9 mouse cellular contexts compared by ENCODE assay signal in the genomic region with DNA sequence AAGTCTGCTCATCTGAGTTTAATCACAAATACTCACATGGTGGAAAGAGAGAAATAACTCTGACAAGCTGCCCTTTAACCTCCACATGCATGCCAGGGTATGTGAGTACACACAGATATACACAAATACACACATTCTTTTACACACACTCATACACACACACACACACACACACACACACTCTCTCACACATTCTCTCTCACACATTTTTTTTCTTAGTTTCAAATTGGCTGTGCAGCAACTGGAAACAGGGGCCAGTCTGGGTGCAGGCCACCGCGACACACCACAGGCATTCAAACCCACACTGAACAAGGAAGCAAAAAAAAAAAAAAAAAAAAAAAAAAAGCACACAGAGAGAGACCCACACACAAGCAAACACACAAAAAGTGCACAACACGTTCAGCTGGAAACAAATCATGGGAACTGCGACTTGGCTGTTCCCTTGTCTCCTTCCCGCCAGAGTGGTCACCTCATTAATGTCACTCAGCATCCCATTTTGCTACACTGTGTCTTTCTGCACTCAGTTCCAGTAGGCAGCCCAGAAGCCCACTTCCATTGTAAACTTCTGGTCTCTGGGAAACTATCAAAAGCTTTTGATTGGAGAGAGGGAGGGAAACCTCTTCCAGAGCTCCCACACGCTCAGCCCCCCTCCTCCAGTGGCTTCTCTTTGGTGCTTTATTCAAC. TPM values are rescaled to one million over a fixed set of nuclear protein-coding genes. Genes with fewer than 3 reads are reported as not detected.
DNase-seq lines count a peak whose midpoint lies in the region; ATAC-seq and TF ChIP-seq lines count a peak whose summit lies in the region.
"Had no signal": no experiment of that assay in that cellular context is flagged by ENCODE, and none has a peak within 500 bp of the region (broad histone marks: within the 10 kb centered on the region; RNA-seq: fewer than 3 reads in every experiment).

No protein-coding gene starts in this region.

- no peak overlapping the region for H3K9ac ChIP-seq in heart, embryonic 13.5 days
- H3K9ac ChIP-seq in CH12.LX (ENCODE audit: insufficient read depth, low read depth), result no peak overlapping the region
- no peak overlapping the region for H3K9ac ChIP-seq in forebrain, embryonic 14.5 days (ENCODE audit: low read length)
- H3K9ac ChIP-seq in midbrain, embryonic 11.5 days (ENCODE audit: low read length), result peak overlapping the region; percentile 22; the same call in 1 of the 2 replicates
- H3K9ac ChIP-seq: liver, embryonic 14.5 days had no signal

- TF ChIP-seq POLR2A in CH12.LX (IDR thresholded peaks at IDR 0.05; ENCODE audit: low read depth, low read length), result no peak

- H3K36me3 ChIP-seq in heart, embryonic 13.5 days, result peaks cover 85% of the 10 kb centered on the region
- peaks cover 55 to 90% of the 10 kb centered on the region in 2 experiments for H3K36me3 ChIP-seq in CH12.LX (replicated peaks in 1 of 2; ENCODE audit: control insufficient read depth in 1 of 2, insufficient read depth in 1 of 2, low read length in 1 of 2)
- peaks cover 66% of the 10 kb centered on the region for H3K36me3 ChIP-seq in forebrain, embryonic 14.5 days (ENCODE audit: control insufficient read depth, insufficient read depth, low read length)
- H3K36me3 ChIP-seq in midbrain, embryonic 11.5 days (ENCODE audit: control insufficient read depth, insufficient read depth, low read length), result peaks cover 18% of the 10 kb centered on the region; the same call in 1 of the 2 replicates

- H3K4me2 ChIP-seq in heart, embryonic 13.5 days, result no peak overlapping the region
- no peak overlapping the region for H3K4me2 ChIP-seq in CH12.LX (ENCODE audit: insufficient read depth, low read depth, poor library complexity, severe bottlenecking)
- H3K4me2 ChIP-seq in forebrain, embryonic 14.5 days (ENCODE audit: low read length), result peak overlapping the region; percentile 27; the same call in 1 of the 2 replicates
- H3K4me2 ChIP-seq in midbrain, embryonic 11.5 days, result peak overlapping the region; percentile 16; the same call in 1 of the 2 replicates

- no peak for DNase-seq in heart, postnatal 10 days
- no peak for DNase-seq in CH12.LX (ENCODE audit: extremely low read depth)
- peak; percentile 92 for DNase-seq in forebrain, embryonic 14.5 days (ENCODE audit: low spot score)
- no peak for DNase-seq in midbrain, embryonic 11.5 days (ENCODE audit: low spot score, missing footprints)
- no peak for DNase-seq in gastrocnemius, postnatal 10 days
- DNase-seq in cerebellum, postnatal 10 days, result no peak

- TF ChIP-seq EP300 in CH12.LX (IDR thresholded peaks at IDR 0.05; ENCODE audit: low read length), result no peak

- no peaks in the 10 kb centered on the region for H3K9me3 ChIP-seq in heart, embryonic 13.5 days
- H3K9me3 ChIP-seq in CH12.LX (replicated peaks; ENCODE audit: low read length), result no peaks in the 10 kb centered on the region
- H3K9me3 ChIP-seq in forebrain, embryonic 14.5 days (replicated peaks; ENCODE audit: control insufficient read depth, low read length), result no peaks in the 10 kb centered on the region
- H3K9me3 ChIP-seq in midbrain, embryonic 11.5 days (ENCODE audit: control insufficient read depth, low read length), result no peaks in the 10 kb centered on the region

- H3K27ac ChIP-seq in heart, embryonic 13.5 days (replicated peaks), result peak overlapping the region; percentile 67; the same call in 1 of the 2 replicates
- no peak overlapping the region for H3K27ac ChIP-seq in CH12.LX (ENCODE audit: insufficient read depth, low read depth)
- peak overlapping the region; percentile 66 for H3K27ac ChIP-seq in forebrain, embryonic 14.5 days (ENCODE audit: low read depth, low read length)
- peak overlapping the region; percentile 80 for H3K27ac ChIP-seq in midbrain, embryonic 11.5 days (ENCODE audit: low read depth, low read length)
- H3K27ac ChIP-seq: liver, embryonic 14.5 days had no signal

- in situ Hi-C loops in CH12.LX (cut with MboI; ENCODE audit: low pct_ligation_motif_present, low pct_unique_long_range_greater_than_20kb, low sequenced_read_pairs), result no loop called here

- H3K4me1 ChIP-seq in heart, embryonic 13.5 days, result peaks cover 42% of the 10 kb centered on the region
- H3K4me1 ChIP-seq in CH12.LX (ENCODE audit: control insufficient read depth in 1 of 2, insufficient read depth in 2 of 2), result peaks cover 6 to 45% of the 10 kb centered on the region in 2 experiments; a peak in 3 of 4 replicates
- H3K4me1 ChIP-seq in forebrain, embryonic 14.5 days (ENCODE audit: control insufficient read depth, insufficient read depth, low read length), result peaks cover 27% of the 10 kb centered on the region
- peaks cover 62% of the 10 kb centered on the region for H3K4me1 ChIP-seq in midbrain, embryonic 11.5 days (ENCODE audit: control insufficient read depth, insufficient read depth, low read length)

- ATAC-seq in heart, embryonic 13.5 days (ENCODE audit: extremely low read depth, insufficient number of reproducible peaks, low FRiP score, low TSS enrichment), result no peak
- ATAC-seq in forebrain, embryonic 14.5 days, result peak; percentile 88
- peak; percentile 63 for ATAC-seq in midbrain, embryonic 11.5 days (ENCODE audit: low FRiP score)
- no peak for ATAC-seq in megakaryocyte, adult 5-6 weeks (ENCODE audit: poor library complexity, severe bottlenecking)

- no peaks in the 10 kb centered on the region for H3K27me3 ChIP-seq in heart, embryonic 13.5 days (replicated peaks)
- no peaks in the 10 kb centered on the region for H3K27me3 ChIP-seq in CH12.LX (replicated peaks)
- no peaks in the 10 kb centered on the region for H3K27me3 ChIP-seq in forebrain, embryonic 14.5 days (replicated peaks; ENCODE audit: control insufficient read depth, insufficient read depth, low read length)
- H3K27me3 ChIP-seq in midbrain, embryonic 11.5 days (ENCODE audit: control insufficient read depth, insufficient read depth, low read length), result no peaks in the 10 kb centered on the region

- TF ChIP-seq RAD21 in CH12.LX (IDR thresholded peaks at IDR 0.05; ENCODE audit: low read depth, low read length), result no peak

- no peak for TF ChIP-seq CTCF in CH12.LX (conservative IDR thresholded peaks at IDR 0.05 in 1 of 2, IDR thresholded peaks at IDR 0.05 in 1 of 2; ENCODE audit: low read depth in 2 of 2, low read length in 2 of 2)

- intact Hi-C loops in heart, postnatal 10 days (cut with DNase I), result no loop called here

- dilution Hi-C loops in CH12.LX (cut with MboI; ENCODE audit: extremely low pct_ligation_motif_present, extremely low pct_unique_long_range_greater_than_20kb, low sequenced_read_pairs), result no loop called here

- no peak overlapping the region for H3K4me3 ChIP-seq in heart, embryonic 13.5 days
- H3K4me3 ChIP-seq in CH12.LX (replicated peaks in 1 of 3; ENCODE audit: low read depth in 2 of 3, low read length in 2 of 3, poor library complexity in 1 of 3), result no peak overlapping the region
- no peak overlapping the region for H3K4me3 ChIP-seq in forebrain, embryonic 14.5 days (ENCODE audit: low read depth, low read length)
- no peak overlapping the region for H3K4me3 ChIP-seq in midbrain, embryonic 11.5 days (ENCODE audit: low read depth, low read length)

- peaks cover 11% of the 10 kb centered on the region; the same call in 1 of the 2 replicates for H3K79me2 ChIP-seq in CH12.LX (replicated peaks; ENCODE audit: control insufficient read depth, extremely low read depth, insufficient read depth, poor library complexity, severe bottlenecking)

- 59% methylated on average over 6 of the region's 6 CpGs for WGBS in heart, embryonic 13.5 days
- whole genome bisulfite sequencing in forebrain, embryonic 14.5 days, result 3% methylated on average over 6 of the region's 6 CpGs
- 15% methylated on average over 6 of the region's 6 CpGs for WGBS in midbrain, embryonic 11.5 days

TF ChIP-seq in CH12.LX, 34 proteins besides CTCF, POLR2A, EP300 and RAD21:
- no peak for TF ChIP-seq NELFE (IDR thresholded peaks at IDR 0.05; ENCODE audit: low read depth, low read length)
- TF ChIP-seq IRF4 (IDR thresholded peaks at IDR 0.05; ENCODE audit: low read depth, low read length), result 0 out of 2 replicates have a peak, but pooled peaks have one; percentile 33
- TF ChIP-seq ZNF384 (IDR thresholded peaks at IDR 0.05; ENCODE audit: low read depth, low read length), result peak; percentile 93

RNA-seq across cellular contexts. Expression of a gene that starts 16.2 kb away (rescaled TPM):
- polyA plus RNA-seq in heart, embryonic 13.5 days (2015; fragmentation: Nextera tagmentation; extraction: Ambion mirVana), result 16.2 and 18.8 TPM in 2 replicates
- 100 to 1,000 TPM; 218 to 219 TPM for total RNA-seq in heart, postnatal 10 days (2021)
- total RNA-seq in CH12.LX (2012; rRNA removed), result 46.3 and 52.6 TPM in 2 replicates
- total RNA-seq in CH12.LX (2014; rRNA removed), result 73.1 and 76.2 TPM in 2 replicates
- 33.7 and 40.3 TPM in 2 replicates for polyA plus RNA-seq in CH12.LX (2012; ENCODE audit: insufficient read length, low read depth)
- 19.9 and 20.3 TPM in 2 replicates for polyA plus RNA-seq in forebrain, embryonic 14.5 days (2014; fragmentation: Nextera tagmentation; extraction: Ambion mirVana)
- polyA plus RNA-seq in midbrain, embryonic 11.5 days (2014; fragmentation: Nextera tagmentation; extraction: Ambion mirVana), result 25.7 and 27.0 TPM in 2 replicates
- 100 to 1,000 TPM; 186 to 195 TPM for total RNA-seq in gastrocnemius, postnatal 10 days (2021)
- total RNA-seq in megakaryocyte, adult 5-6 weeks (2015), result 5.3 and 5.7 TPM in 2 replicates
- 7.8 and 14.4 TPM in 2 replicates for total RNA-seq in megakaryocyte, adult 5-6 weeks (2017)

Comparison
In these comparisons a context has a peak if more than half of its experiments do, and no peak if none do; other contexts are left out.
1. ATAC-seq: peak in forebrain, embryonic 14.5 days (single experiment) and midbrain, embryonic 11.5 days (single experiment); none in heart, embryonic 13.5 days (single experiment) and megakaryocyte, adult 5-6 weeks (single experiment).
2. H3K4me2 ChIP-seq: peak in forebrain, embryonic 14.5 days (single experiment) and midbrain, embryonic 11.5 days (single experiment); none in heart, embryonic 13.5 days (single experiment) and CH12.LX (single experiment).